Mouse (Mus musculus): ENCODE measurements around the gene Fry. TPM values are rescaled to one million over a fixed set of nuclear protein-coding genes. Genes with fewer than 3 reads are reported as not detected.

Gene Fry
- polyA plus RNA-seq, 1 experiment from 2014 or later: 2.4 TPM

GRCm38 (mm10) chr5:150152880-150153281, 34.4 kb downstream of the Fry start:
- no peak overlapping the region for H3K27ac ChIP-seq
- 67% methylated on average over 10 of the region's 10 CpGs for WGBS (ENCODE audit: insufficient replicate concordance)
- H3K9ac ChIP-seq: no peak overlapping the region
- H3K27me3 ChIP-seq: no peaks in the 10 kb centered on the region
- H3K36me3 ChIP-seq: no peaks in the 10 kb centered on the region
- DNase-seq: no peak
- H3K9me3 ChIP-seq (replicated peaks): no peaks in the 10 kb centered on the region
- no peak for ATAC-seq (ENCODE audit: low read depth)
- no peak overlapping the region for H3K4me3 ChIP-seq (replicated peaks)
- no peaks in the 10 kb centered on the region; the same call in 1 of the 2 replicates for H3K4me1 ChIP-seq (replicated peaks)
- no peak overlapping the region for H3K4me2 ChIP-seq

- WGBS (ENCODE audit: insufficient replicate concordance): 38% methylated on average over 8 of the region's 8 CpGs
- Histone ChIP-seq H3K4me3 (replicated peaks) (no peak overlapping the region), H3K27ac (no peak overlapping the region), H3K4me1 (replicated peaks) (no peaks in the 10 kb centered on the region; the same call in 1 of the 2 replicates), H3K36me3 (no peaks in the 10 kb centered on the region), H3K9me3 (replicated peaks) (no peaks in the 10 kb centered on the region), H3K9ac (no peak overlapping the region), H3K27me3 (no peaks in the 10 kb centered on the region), H3K4me2 (no peak overlapping the region)
- DNase-seq (no peak), ATAC-seq (ENCODE audit: low read depth) (no peak)
Measured at GRCm38 (mm10) chr5:150155388-150155787, 36.9 kb downstream of the Fry start.

GRCm38 (mm10) chr5:150156063-150156786, 37.8 kb downstream of the Fry start:
- no peak overlapping the region for H3K4me2 ChIP-seq
- H3K4me3 ChIP-seq (replicated peaks): no peak overlapping the region
- H3K4me1 ChIP-seq (replicated peaks): no peaks in the 10 kb centered on the region; the same call in 1 of the 2 replicates
- H3K27ac ChIP-seq: no peak overlapping the region
- H3K9ac ChIP-seq: no peak overlapping the region
- DNase-seq (no peak), ATAC-seq (ENCODE audit: low read depth) (no peak)
- WGBS (ENCODE audit: insufficient replicate concordance): 71% methylated on average over 16 of the region's 16 CpGs
- H3K9me3 ChIP-seq (replicated peaks): no peaks in the 10 kb centered on the region
- H3K27me3 ChIP-seq: no peaks in the 10 kb centered on the region
- no peaks in the 10 kb centered on the region for H3K36me3 ChIP-seq

GRCm38 (mm10) chr5:150157682-150158081, 39.2 kb downstream of the Fry start:
- 33% methylated on average over 6 of the region's 6 CpGs for WGBS (ENCODE audit: insufficient replicate concordance)
- no peaks in the 10 kb centered on the region for H3K9me3 ChIP-seq (replicated peaks)
- no peaks in the 10 kb centered on the region; the same call in 1 of the 2 replicates for H3K4me1 ChIP-seq (replicated peaks)
- H3K27me3 ChIP-seq: no peaks in the 10 kb centered on the region
- no peak overlapping the region for H3K9ac ChIP-seq
- H3K4me2 ChIP-seq: no peak overlapping the region
- H3K36me3 ChIP-seq: no peaks in the 10 kb centered on the region
- no peak for ATAC-seq (ENCODE audit: low read depth)
- no peak overlapping the region for H3K27ac ChIP-seq
- DNase-seq: no peak
- no peak overlapping the region for H3K4me3 ChIP-seq (replicated peaks)

GRCm38 (mm10) chr5:150159151-150159550, 40.7 kb downstream of the Fry start:
- DNase-seq (no peak), ATAC-seq (ENCODE audit: low read depth) (no peak)
- H3K4me1 ChIP-seq (replicated peaks): no peaks in the 10 kb centered on the region; the same call in 1 of the 2 replicates
- no peak overlapping the region for H3K4me3 ChIP-seq (replicated peaks)
- no peak overlapping the region for H3K27ac ChIP-seq
- H3K27me3 ChIP-seq: no peaks in the 10 kb centered on the region
- H3K36me3 ChIP-seq: no peaks in the 10 kb centered on the region
- H3K4me2 ChIP-seq: no peak overlapping the region
- H3K9ac ChIP-seq: no peak overlapping the region
- WGBS (ENCODE audit: insufficient replicate concordance): 66% methylated on average over 5 of the region's 5 CpGs
- H3K9me3 ChIP-seq (replicated peaks): no peaks in the 10 kb centered on the region

- WGBS (ENCODE audit: insufficient replicate concordance): 70% methylated on average over 6 of the region's 6 CpGs
- no peak for ATAC-seq (ENCODE audit: low read depth)
Measured at GRCm38 (mm10) chr5:150161193-150161592, 42.7 kb downstream of the Fry start.

GRCm38 (mm10) chr5:150161898-150162297, 43.5 kb downstream of the Fry start:
- Histone ChIP-seq H3K9ac (no peak overlapping the region), H3K4me2 (no peak overlapping the region), H3K4me1 (replicated peaks) (no peaks in the 10 kb centered on the region), H3K4me3 (replicated peaks) (no peak overlapping the region), H3K36me3 (no peaks in the 10 kb centered on the region), H3K9me3 (replicated peaks) (no peaks in the 10 kb centered on the region), H3K27ac (no peak overlapping the region), H3K27me3 (no peaks in the 10 kb centered on the region)
- 18% methylated on average over 5 of the region's 5 CpGs for WGBS (ENCODE audit: insufficient replicate concordance)
- no peak for DNase-seq
- no peak for ATAC-seq (ENCODE audit: low read depth)

More at GRCm38 (mm10) chr5:150161193-150161592, 42.7 kb downstream of the Fry start:
- Histone ChIP-seq H3K4me1 (replicated peaks) (no peaks in the 10 kb centered on the region), H3K9me3 (replicated peaks) (no peaks in the 10 kb centered on the region), H3K27me3 (no peaks in the 10 kb centered on the region), H3K4me2 (no peak overlapping the region), H3K9ac (no peak overlapping the region), H3K27ac (no peak overlapping the region), H3K4me3 (replicated peaks) (no peak overlapping the region), H3K36me3 (no peaks in the 10 kb centered on the region)
- no peak for DNase-seq

GRCm38 (mm10) chr5:150164671-150165070, 46.2 kb downstream of the Fry start:
- WGBS (ENCODE audit: insufficient replicate concordance): 68% methylated on average over 3 of the region's 3 CpGs
- Histone ChIP-seq H3K4me1 (replicated peaks) (no peaks in the 10 kb centered on the region), H3K4me2 (no peak overlapping the region), H3K27me3 (no peaks in the 10 kb centered on the region), H3K9ac (no peak overlapping the region), H3K4me3 (replicated peaks) (no peak overlapping the region), H3K36me3 (no peaks in the 10 kb centered on the region), H3K27ac (no peak overlapping the region), H3K9me3 (replicated peaks) (no peaks in the 10 kb centered on the region)
- DNase-seq: no peak
- ATAC-seq (ENCODE audit: low read depth): no peak

GRCm38 (mm10) chr5:150166811-150167210, 48.4 kb downstream of the Fry start:
- H3K27me3 ChIP-seq: no peaks in the 10 kb centered on the region
- 65% methylated on average over 5 of the region's 5 CpGs for WGBS (ENCODE audit: insufficient replicate concordance)
- H3K4me2 ChIP-seq: no peak overlapping the region
- no peaks in the 10 kb centered on the region for H3K36me3 ChIP-seq
- no peaks in the 10 kb centered on the region for H3K9me3 ChIP-seq (replicated peaks)
- ATAC-seq (ENCODE audit: low read depth): no peak
- DNase-seq: no peak
- H3K4me1 ChIP-seq (replicated peaks): peaks cover 5% of the 10 kb centered on the region; the same call in 1 of the 2 replicates
- H3K27ac ChIP-seq: no peak overlapping the region
- H3K4me3 ChIP-seq (replicated peaks): no peak overlapping the region
- H3K9ac ChIP-seq: no peak overlapping the region

GRCm38 (mm10) chr5:150167287-150167686, 48.8 kb downstream of the Fry start:
- Histone ChIP-seq H3K27me3 (no peaks in the 10 kb centered on the region), H3K4me3 (replicated peaks) (no peak overlapping the region), H3K9me3 (replicated peaks) (no peaks in the 10 kb centered on the region), H3K36me3 (no peaks in the 10 kb centered on the region), H3K9ac (no peak overlapping the region), H3K4me1 (replicated peaks) (peaks cover 5% of the 10 kb centered on the region; the same call in 1 of the 2 replicates), H3K4me2 (no peak overlapping the region), H3K27ac (no peak overlapping the region)
- 49% methylated on average over 2 of the region's 2 CpGs for WGBS (ENCODE audit: insufficient replicate concordance)
- DNase-seq (no peak), ATAC-seq (ENCODE audit: low read depth) (no peak)

- H3K4me3 ChIP-seq (replicated peaks): no peak overlapping the region
- H3K9me3 ChIP-seq (replicated peaks): no peaks in the 10 kb centered on the region
- H3K27me3 ChIP-seq: no peaks in the 10 kb centered on the region
- no peak overlapping the region for H3K4me2 ChIP-seq
- H3K27ac ChIP-seq: no peak overlapping the region
- ATAC-seq (ENCODE audit: low read depth): peak; percentile 41; the same call in 1 of the 2 replicates
- H3K9ac ChIP-seq: no peak overlapping the region
- H3K4me1 ChIP-seq (replicated peaks): peaks cover 5% of the 10 kb centered on the region; the same call in 1 of the 2 replicates
- no peak for DNase-seq
- H3K36me3 ChIP-seq: no peaks in the 10 kb centered on the region
- 3% methylated on average over 9 of the region's 9 CpGs for WGBS (ENCODE audit: insufficient replicate concordance)
Measured at GRCm38 (mm10) chr5:150168712-150169111, 50.3 kb downstream of the Fry start.

GRCm38 (mm10) chr5:150171562-150171961, 53.1 kb downstream of the Fry start:
- 0 out of 2 replicates have a peak, but pooled peaks have one; percentile 43 for ATAC-seq (ENCODE audit: low read depth)
- no peak overlapping the region for H3K4me2 ChIP-seq
- whole genome bisulfite sequencing (ENCODE audit: insufficient replicate concordance): 40% methylated on average over 10 of the region's 10 CpGs

More at GRCm38 (mm10) chr5:150171562-150171961, 53.1 kb downstream of the Fry start:
- no peak overlapping the region for H3K27ac ChIP-seq
- DNase-seq: no peak
- H3K9ac ChIP-seq: no peak overlapping the region
- no peak overlapping the region for H3K4me3 ChIP-seq (replicated peaks)
- no peaks in the 10 kb centered on the region for H3K27me3 ChIP-seq
- H3K4me1 ChIP-seq (replicated peaks): peaks cover 10% of the 10 kb centered on the region
- no peaks in the 10 kb centered on the region for H3K36me3 ChIP-seq
- peaks cover 3% of the 10 kb centered on the region; the same call in 1 of the 2 replicates for H3K9me3 ChIP-seq (replicated peaks)

Data from liver, embryonic 13.5 days (tissue).